Mouse (Mus musculus): ENCODE data around the gene Gm4763. TPM values are rescaled to one million over a fixed set of nuclear protein-coding genes. Genes with fewer than 3 reads are reported as not detected.
"Not testable (repeated sequence)": the region's sequence is repeated elsewhere in the genome, so short reads cannot be mapped to it uniquely, and the experiment has no call there.

Gm4763 gene
- not detected in 2 replicates for polyA plus RNA-seq (2015; fragmentation: Nextera tagmentation; extraction: Ambion mirVana)

DNA sequence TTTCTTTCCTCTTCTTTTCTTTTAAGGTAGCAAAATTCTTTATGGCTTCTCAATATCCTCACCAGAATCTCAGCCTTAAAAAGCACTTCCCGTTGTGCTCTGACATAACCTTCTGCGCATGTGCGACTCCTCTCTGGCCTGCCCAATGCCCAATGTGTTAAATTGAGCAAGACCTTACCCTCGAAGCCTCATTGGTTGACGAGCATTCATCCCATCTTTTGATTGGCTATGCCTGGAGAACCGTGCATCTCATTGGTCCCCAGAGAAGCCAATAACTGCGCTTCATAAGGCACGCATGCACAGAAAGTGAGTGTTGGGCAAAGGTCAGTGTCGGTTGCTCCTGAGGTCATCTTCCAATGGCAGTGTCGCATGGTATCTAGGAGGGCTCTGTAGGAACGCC, at the start of gene Gm4763:
TSS of gene Gm4763 (minus strand) at position 101 of the 400 bp plus-strand sequence.
- H3K27me3 ChIP-seq (replicated peaks; ENCODE audit: control insufficient read depth, insufficient read depth, low read length); ATAC-seq; H3K9ac ChIP-seq (ENCODE audit: low read depth, low read length); H3K4me2 ChIP-seq (replicated peaks; ENCODE audit: low read depth); H3K36me3 ChIP-seq (ENCODE audit: control insufficient read depth, insufficient read depth); H3K9me3 ChIP-seq (ENCODE audit: control insufficient read depth); H3K27ac ChIP-seq (ENCODE audit: low read depth, low read length); H3K4me3 ChIP-seq (ENCODE audit: low read depth, low read length); H3K4me1 ChIP-seq (replicated peaks; ENCODE audit: control insufficient read depth, insufficient read depth, low read length): not testable (repeated sequence)
- whole genome bisulfite sequencing = 89% methylated on average over 11 of the region's 11 CpGs

GRCm38 (mm10) chr7:24776145-24776544, 49.4 kb upstream of the Gm4763 start:
- no peak overlapping the region for H3K9ac ChIP-seq (ENCODE audit: low read depth, low read length)
- no peak overlapping the region for H3K4me3 ChIP-seq (ENCODE audit: low read depth, low read length)
- 76% methylated on average over 2 of the region's 2 CpGs for WGBS
- no peak overlapping the region for H3K4me2 ChIP-seq (replicated peaks; ENCODE audit: low read depth)
- no peaks in the 10 kb centered on the region for H3K27me3 ChIP-seq (replicated peaks; ENCODE audit: control insufficient read depth, insufficient read depth, low read length)
- no peaks in the 10 kb centered on the region for H3K36me3 ChIP-seq (ENCODE audit: control insufficient read depth, insufficient read depth)
- no peak for TF ChIP-seq CTCF (IDR thresholded peaks at IDR 0.05; ENCODE audit: low read depth)
- H3K9me3 ChIP-seq (ENCODE audit: control insufficient read depth) = no peaks in the 10 kb centered on the region
- ATAC-seq = no peak
- H3K27ac ChIP-seq (ENCODE audit: low read depth, low read length) = no peak overlapping the region
- H3K4me1 ChIP-seq (replicated peaks; ENCODE audit: control insufficient read depth, insufficient read depth, low read length) = no peaks in the 10 kb centered on the region

GRCm38 (mm10) chr7:24773942-24774535, 47.3 kb upstream of the Gm4763 start:
- Histone ChIP-seq H3K27me3 (replicated peaks; ENCODE audit: control insufficient read depth, insufficient read depth, low read length) (no peaks in the 10 kb centered on the region), H3K4me3 (ENCODE audit: low read depth, low read length) (no peak overlapping the region), H3K4me1 (replicated peaks; ENCODE audit: control insufficient read depth, insufficient read depth, low read length) (no peaks in the 10 kb centered on the region), H3K4me2 (replicated peaks; ENCODE audit: low read depth) (no peak overlapping the region), H3K27ac (ENCODE audit: low read depth, low read length) (no peak overlapping the region), H3K36me3 (ENCODE audit: control insufficient read depth, insufficient read depth) (no peaks in the 10 kb centered on the region), H3K9ac (ENCODE audit: low read depth, low read length) (no peak overlapping the region), H3K9me3 (ENCODE audit: control insufficient read depth) (no peaks in the 10 kb centered on the region)
- TF ChIP-seq CTCF (IDR thresholded peaks at IDR 0.05; ENCODE audit: low read depth) = no peak
- no peak for ATAC-seq
- WGBS = 37% methylated on average over 3 of the region's 3 CpGs

- ATAC-seq = no peak
- no peak overlapping the region for H3K9ac ChIP-seq (ENCODE audit: low read depth, low read length)
- H3K4me2 ChIP-seq (replicated peaks; ENCODE audit: low read depth) = no peak overlapping the region
- no peaks in the 10 kb centered on the region for H3K4me1 ChIP-seq (replicated peaks; ENCODE audit: control insufficient read depth, insufficient read depth, low read length)
- TF ChIP-seq CTCF (IDR thresholded peaks at IDR 0.05; ENCODE audit: low read depth) = no peak
- H3K4me3 ChIP-seq (ENCODE audit: low read depth, low read length) = no peak overlapping the region
- no peak overlapping the region for H3K27ac ChIP-seq (ENCODE audit: low read depth, low read length)
- no peaks in the 10 kb centered on the region for H3K36me3 ChIP-seq (ENCODE audit: control insufficient read depth, insufficient read depth)
- no peaks in the 10 kb centered on the region for H3K27me3 ChIP-seq (replicated peaks; ENCODE audit: control insufficient read depth, insufficient read depth, low read length)
- no peaks in the 10 kb centered on the region for H3K9me3 ChIP-seq (ENCODE audit: control insufficient read depth)
These were observed 44.7 kb upstream of the Gm4763 start for GRCm38 (mm10) chr7:24771361-24771760.

DNA sequence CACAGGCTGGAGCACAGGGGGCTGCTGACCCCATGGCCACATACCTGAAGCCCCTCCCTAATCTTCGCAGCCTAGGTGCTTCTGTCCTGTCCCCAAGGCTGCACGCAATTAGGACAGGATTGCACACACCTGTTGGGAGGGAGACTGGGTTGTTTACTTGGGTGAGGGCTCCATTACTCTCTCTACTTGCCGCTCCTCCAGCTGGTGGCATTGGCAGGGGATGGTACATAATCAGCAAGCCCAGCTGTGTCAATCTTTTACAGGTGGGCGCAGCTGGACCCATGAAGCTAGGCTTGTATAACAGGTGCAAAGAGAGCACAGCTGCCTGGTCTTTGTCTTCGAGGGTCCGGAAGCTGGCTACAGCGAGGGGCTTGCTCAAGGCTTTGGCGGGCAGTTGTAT, 35.9 kb upstream of the Gm4763 start:
- Histone ChIP-seq H3K9ac (ENCODE audit: low read depth, low read length) (no peak overlapping the region), H3K4me2 (replicated peaks; ENCODE audit: low read depth) (no peak overlapping the region), H3K4me1 (replicated peaks; ENCODE audit: control insufficient read depth, insufficient read depth, low read length) (no peaks in the 10 kb centered on the region), H3K36me3 (ENCODE audit: control insufficient read depth, insufficient read depth) (no peaks in the 10 kb centered on the region), H3K4me3 (ENCODE audit: low read depth, low read length) (no peak overlapping the region), H3K27me3 (replicated peaks; ENCODE audit: control insufficient read depth, insufficient read depth, low read length) (no peaks in the 10 kb centered on the region), H3K27ac (ENCODE audit: low read depth, low read length) (no peak overlapping the region), H3K9me3 (ENCODE audit: control insufficient read depth) (no peaks in the 10 kb centered on the region)
- TF ChIP-seq CTCF (IDR thresholded peaks at IDR 0.05; ENCODE audit: low read depth) = no peak
- ATAC-seq = no peak
- 74% methylated on average over 8 of the region's 8 CpGs for WGBS

- Histone ChIP-seq H3K4me2 (replicated peaks; ENCODE audit: low read depth) (no peak overlapping the region), H3K4me1 (replicated peaks; ENCODE audit: control insufficient read depth, insufficient read depth, low read length) (no peaks in the 10 kb centered on the region), H3K36me3 (ENCODE audit: control insufficient read depth, insufficient read depth) (no peaks in the 10 kb centered on the region), H3K4me3 (ENCODE audit: low read depth, low read length) (no peak overlapping the region), H3K27me3 (replicated peaks; ENCODE audit: control insufficient read depth, insufficient read depth, low read length) (no peaks in the 10 kb centered on the region), H3K27ac (ENCODE audit: low read depth, low read length) (no peak overlapping the region), H3K9ac (ENCODE audit: low read depth, low read length) (no peak overlapping the region), H3K9me3 (ENCODE audit: control insufficient read depth) (no peaks in the 10 kb centered on the region)
- ATAC-seq = no peak
- 59% methylated on average over 6 of the region's 6 CpGs for WGBS
- no peak for TF ChIP-seq CTCF (IDR thresholded peaks at IDR 0.05; ENCODE audit: low read depth)
These were observed 34.5 kb upstream of the Gm4763 start for GRCm38 (mm10) chr7:24761161-24761560.

DNA sequence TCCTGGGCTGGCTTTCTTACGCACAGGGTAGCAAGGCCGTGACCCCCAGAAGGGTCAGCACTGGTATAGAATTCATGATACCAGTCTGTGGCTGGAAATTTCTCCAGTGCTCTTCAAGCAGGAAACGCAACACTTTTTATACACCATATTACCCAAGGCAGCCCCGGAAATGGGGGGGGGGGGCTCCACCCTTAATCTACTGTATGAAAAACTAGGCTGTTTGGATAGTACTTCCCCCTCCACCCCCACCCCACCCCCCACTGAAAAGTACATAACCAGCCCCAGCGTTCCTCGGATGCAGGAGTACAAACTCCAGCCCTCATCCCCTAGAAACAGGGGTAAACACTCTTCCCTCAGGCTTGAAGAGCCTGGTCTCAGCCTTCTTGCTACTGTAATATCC, 33.5 kb upstream of the Gm4763 start, which contains the start of gene Cd177:
TSS of gene Cd177 (minus strand) at position 101 of the 400 bp plus-strand sequence.
- no peak within 1 kb of the TSS for H3K27ac ChIP-seq (ENCODE audit: low read depth, low read length)
- WGBS = 42% methylated on average over 6 of the region's 6 CpGs
- H3K9me3 ChIP-seq (ENCODE audit: control insufficient read depth) = no peaks in the 10 kb centered on the region
- no peak within 1 kb of the TSS for H3K4me2 ChIP-seq (replicated peaks; ENCODE audit: low read depth)
- no peaks in the 10 kb centered on the region for H3K4me1 ChIP-seq (replicated peaks; ENCODE audit: control insufficient read depth, insufficient read depth, low read length)
- no peak within 1 kb of the TSS for H3K4me3 ChIP-seq (ENCODE audit: low read depth, low read length)
- no peak for ATAC-seq
- no peaks in the 10 kb centered on the region for H3K36me3 ChIP-seq (ENCODE audit: control insufficient read depth, insufficient read depth)
- no peaks in the 10 kb centered on the region for H3K27me3 ChIP-seq (replicated peaks; ENCODE audit: control insufficient read depth, insufficient read depth, low read length)
- no peak for TF ChIP-seq CTCF (IDR thresholded peaks at IDR 0.05; ENCODE audit: low read depth)
- H3K9ac ChIP-seq (ENCODE audit: low read depth, low read length) = no peak within 1 kb of the TSS
